Mouse (Mus musculus): ENCODE results near the gene Cd151. TPM values are rescaled to one million over a fixed set of nuclear protein-coding genes. Genes with fewer than 3 reads are reported as not detected.

Gene Cd151
- total and polyA plus RNA-seq, 3 experiments, result 325 to 918 (median 452) TPM

- peak; percentile 71 for DNase-seq
Measured at GRCm38 (mm10) chr7:141457986-141458660, 9.1 kb upstream of the Cd151 start.

- DNase-seq, result no peak
Measured at GRCm38 (mm10) chr7:141458661-141459060, 8.5 kb upstream of the Cd151 start.

GRCm38 (mm10) chr7:141459301-141459711, 7.9 kb upstream of the Cd151 start:
- DNase-seq, result peak; percentile 31

- DNase-seq, result peak; percentile 2
Measured at GRCm38 (mm10) chr7:141460001-141460390, 7.2 kb upstream of the Cd151 start.

GRCm38 (mm10) chr7:141460391-141461113, 6.6 kb upstream of the Cd151 start, which contains the start of gene Cracr2b:
TSS of gene Cracr2b (plus strand) at chr7:141461094.
- DNase-seq, result peak; percentile 36

GRCm38 (mm10) chr7:141461521-141462332, 5.5 kb upstream of the Cd151 start:
- DNase-seq, result peak; percentile 44

- DNase-seq, result peak; percentile 41
Measured at GRCm38 (mm10) chr7:141462333-141462821, 4.8 kb upstream of the Cd151 start.

GRCm38 (mm10) chr7:141463824-141464602, 3.2 kb upstream of the Cd151 start:
- DNase-seq, result peak; percentile 80

- DNase-seq, result peak; percentile 26
Measured at GRCm38 (mm10) chr7:141464603-141465201, 2.5 kb upstream of the Cd151 start.

- DNase-seq, result no peak
Measured at GRCm38 (mm10) chr7:141465388-141466044, 1.7 kb upstream of the Cd151 start.

- peak; percentile 65 for DNase-seq
Measured at GRCm38 (mm10) chr7:141466045-141466394, 1.2 kb upstream of the Cd151 start.

- no peak for DNase-seq
Measured at GRCm38 (mm10) chr7:141466607-141467148, 514 bp upstream of the Cd151 start.

- DNase-seq, result peak; percentile 67
Measured at GRCm38 (mm10) chr7:141468164-141468521, 951 bp downstream of the Cd151 start.

- DNase-seq, result peak; percentile 89
Measured at GRCm38 (mm10) chr7:141468522-141469211, 1.5 kb downstream of the Cd151 start.

GRCm38 (mm10) chr7:141469352-141469751, 2.2 kb downstream of the Cd151 start:
- DNase-seq, result no peak

GRCm38 (mm10) chr7:141469901-141470636, 2.9 kb downstream of the Cd151 start:
- DNase-seq, result peak; percentile 33

GRCm38 (mm10) chr7:141470637-141470944, 3.4 kb downstream of the Cd151 start:
- no peak for DNase-seq

GRCm38 (mm10) chr7:141471236-141471635, 4.0 kb downstream of the Cd151 start:
- no peak for DNase-seq

GRCm38 (mm10) chr7:141472226-141472625, 5.0 kb downstream of the Cd151 start:
- DNase-seq, result peak; percentile 68

Data from adrenal gland, adult 2 months (tissue).